Mouse (Mus musculus) left cerebral cortex, adult 2 months (tissue): ENCODE data around the gene H2-Eb2. TPM values are rescaled to one million over a fixed set of nuclear protein-coding genes. Genes with fewer than 3 reads are reported as not detected.
A peak's percentile ranks its signal among the peaks of the same experiment; 100 is the strongest.

Source experiments
- DNase-seq, 2 experiments: peaks; one replicate each; pipeline ENCODE4 v3.0.0; 2021 to 2022; ENCODE audit warnings: low spot score in 2 of 2, mixed read lengths in 1 of 2; ENCODE audit errors: extremely low spot score in 1 of 2
- H3K27ac ChIP-seq: fragments of 200-600 bp; 2 replicates; pipeline ENCODE4 v1.8.1; 2022
- H3K4me3 ChIP-seq: fragments of 200-600 bp; 2 replicates; pipeline ENCODE4 v1.8.1; 2022
- CTCF ChIP-seq: fragments of 200-600 bp; IDR thresholded peaks from 2 replicates; pipeline ENCODE4 v1.8.1; 2022; ENCODE audit warnings: antibody characterized with exemption, mild to moderate bottlenecking, moderate library complexity
- intact Hi-C: fragments of 180-260 bp; cut with DNase I; formaldehyde crosslinking; loops from one replicate; pipeline ENCODE4 v1.15.1; 2025
- long read RNA-seq, 2 experiments: library from polyadenylated mRNA; stranded (forward); transcript quantifications; one replicate each; pipeline ENCODE4 v2.0.0; 2021; ENCODE audit warnings: borderline mapping rate in 2 of 2
- total RNA-seq, 2 experiments: library from RNA; stranded (reverse); gene quantifications; 2 replicates each; pipeline ENCODE4 v1.2.3; 2021

Gene H2-Eb2
- total RNA-seq: not detected
- long read RNA-seq, experiment 1: 0 reads
- long read RNA-seq, experiment 2: 0 reads

GRCm38 (mm10) chr17:34325436-34325835 lies at the start of gene H2-Eb2:
Gene H2-Eb2, plus strand, starts transcription at chr17:34325665.
- no peak for DNase-seq
- Histone ChIP-seq H3K4me3 (no peak within 1 kb of the TSS), H3K27ac (no peak within 1 kb of the TSS)
- intact Hi-C loops: no loop called here
- TF ChIP-seq CTCF: no peak

DNA sequence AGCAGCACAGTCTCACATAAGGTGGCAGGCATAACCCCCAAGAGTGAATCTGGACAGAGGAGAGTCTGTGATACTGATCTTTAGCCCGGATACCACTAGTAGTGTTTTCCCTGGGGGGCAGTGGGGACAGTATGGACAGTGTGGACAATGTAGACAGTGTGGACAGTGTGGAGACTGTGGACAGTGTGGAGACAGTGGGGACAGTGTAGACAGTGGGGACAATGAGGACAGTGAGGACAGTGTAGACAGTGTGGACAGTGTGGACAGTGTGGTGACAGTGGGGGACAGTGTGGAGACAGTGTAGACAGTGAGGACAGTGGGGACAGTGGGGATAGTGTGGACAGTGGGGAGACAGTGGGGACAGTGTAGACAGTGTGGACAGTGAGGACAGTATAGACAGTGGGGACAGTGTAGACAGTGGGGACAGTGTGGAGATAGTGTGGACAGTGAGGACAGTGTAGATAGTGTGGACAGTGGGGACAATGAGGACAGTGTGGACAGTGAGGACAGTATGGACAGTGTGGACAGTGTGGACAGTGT lies 44.9 kb upstream of the H2-Eb2 start:
- no peak overlapping the region for H3K4me3 ChIP-seq
- intact Hi-C loops: no loop called here
- TF ChIP-seq CTCF: no peak
- H3K27ac ChIP-seq: no peak overlapping the region
- no peak for DNase-seq

DNA sequence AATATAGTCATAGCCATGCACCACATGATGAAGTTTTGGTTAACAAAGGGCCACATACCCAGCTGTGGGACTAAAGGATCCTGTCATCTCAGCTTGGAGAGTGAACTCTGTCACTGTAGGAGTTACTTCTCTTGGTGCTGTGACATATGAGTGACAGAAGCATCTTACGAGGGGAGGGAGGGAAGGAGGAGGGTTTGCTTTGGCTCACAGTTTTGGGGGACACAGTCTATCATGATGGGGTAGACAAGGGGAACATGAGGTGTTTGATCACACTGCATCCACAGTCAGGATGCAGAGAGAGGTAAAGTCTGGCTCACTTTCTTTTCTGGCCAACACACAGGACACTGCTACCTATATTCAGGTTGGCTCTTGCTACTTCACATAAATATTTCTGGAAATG lies 43.6 kb upstream of the H2-Eb2 start:
- no peak for TF ChIP-seq CTCF
- intact Hi-C loops: no loop called here
- H3K27ac ChIP-seq: no peak overlapping the region
- no peak overlapping the region for H3K4me3 ChIP-seq
- DNase-seq: no peak

- intact Hi-C loops: no loop called here
- no peak for TF ChIP-seq CTCF
- H3K4me3 ChIP-seq: no peak overlapping the region
- no peak overlapping the region for H3K27ac ChIP-seq
- no peak for DNase-seq
Measured at GRCm38 (mm10) chr17:34285371-34285770, 40.1 kb upstream of the H2-Eb2 start.

DNA sequence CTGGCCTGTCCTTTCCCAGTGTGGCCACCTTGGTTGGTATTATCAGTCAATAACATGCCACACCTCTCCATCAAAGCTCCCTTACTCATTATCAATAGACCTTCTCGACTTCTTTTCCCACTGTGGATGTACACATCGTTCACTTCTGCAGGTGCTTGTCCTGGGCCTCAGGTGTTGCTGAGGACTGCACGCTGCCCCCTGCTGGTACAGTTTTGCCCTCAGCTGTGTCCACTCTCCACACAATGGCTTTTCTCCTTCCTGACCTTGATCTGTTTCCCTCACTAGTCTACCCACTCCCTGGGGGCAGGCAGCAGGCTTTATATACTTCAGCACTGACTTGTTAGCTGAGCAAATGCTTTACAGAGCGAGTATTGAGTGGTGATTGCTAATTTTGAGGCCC lies 39.6 kb upstream of the H2-Eb2 start:
- DNase-seq: no peak
- intact Hi-C loops: no loop called here
- Histone ChIP-seq H3K4me3 (no peak overlapping the region), H3K27ac (no peak overlapping the region)
- peak; percentile 42 for TF ChIP-seq CTCF

- Histone ChIP-seq H3K4me3 (no peak overlapping the region), H3K27ac (no peak overlapping the region)
- intact Hi-C loops: no loop called here
- no peak for TF ChIP-seq CTCF
- no peak for DNase-seq
Measured at GRCm38 (mm10) chr17:34286501-34286900, 39.0 kb upstream of the H2-Eb2 start.

DNA sequence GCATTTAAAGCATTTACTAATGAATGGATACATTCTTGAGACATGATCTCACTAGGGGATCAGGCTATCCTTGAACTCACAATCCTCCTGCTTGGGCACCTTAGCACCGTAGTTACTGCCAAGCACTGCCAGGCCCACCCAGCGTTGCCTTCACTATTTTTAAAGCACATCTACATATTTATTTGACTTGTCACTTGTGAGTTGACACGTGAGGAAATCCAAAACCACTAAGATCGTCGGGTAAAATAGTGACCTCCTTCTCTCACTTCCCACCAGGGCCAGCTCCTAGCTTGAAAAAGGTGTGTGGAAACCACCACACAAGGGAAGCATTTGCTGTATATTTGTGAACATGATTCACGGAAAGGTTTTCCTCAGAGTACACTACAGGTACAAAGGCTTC lies 38.5 kb upstream of the H2-Eb2 start:
- Histone ChIP-seq H3K4me3 (no peak overlapping the region), H3K27ac (no peak overlapping the region)
- intact Hi-C loops: no loop called here
- DNase-seq: no peak
- TF ChIP-seq CTCF: no peak

DNA sequence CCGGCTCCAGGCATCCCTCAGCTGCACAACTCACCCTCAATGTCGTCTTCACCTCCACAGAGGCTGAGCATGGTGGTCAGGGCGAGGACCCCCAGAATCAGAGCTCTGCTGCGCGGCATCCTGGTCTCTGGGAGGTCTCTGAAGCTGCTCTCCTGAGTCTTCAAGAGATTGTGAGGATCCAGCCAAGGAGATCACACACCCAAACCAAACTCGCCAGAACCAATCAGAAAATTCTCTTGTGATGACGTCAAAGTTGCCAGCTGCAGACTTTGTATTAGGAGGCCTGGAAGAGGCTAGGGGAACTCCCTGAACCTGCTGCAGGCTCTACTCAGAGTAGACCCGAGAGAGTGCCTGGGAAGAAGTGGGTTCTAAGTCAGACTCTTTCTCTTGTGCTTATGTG lies 37.8 kb upstream of the H2-Eb2 start, which contains the start of gene H2-Aa:
H2-Aa (minus strand) TSS at position 176 of the 400 bp plus-strand sequence.
- H3K27ac ChIP-seq: no peak within 1 kb of the TSS
- no peak for TF ChIP-seq CTCF
- DNase-seq: peak; percentile 74 to 77
- H3K4me3 ChIP-seq: no peak within 1 kb of the TSS
- intact Hi-C loops: no loop called here

DNA sequence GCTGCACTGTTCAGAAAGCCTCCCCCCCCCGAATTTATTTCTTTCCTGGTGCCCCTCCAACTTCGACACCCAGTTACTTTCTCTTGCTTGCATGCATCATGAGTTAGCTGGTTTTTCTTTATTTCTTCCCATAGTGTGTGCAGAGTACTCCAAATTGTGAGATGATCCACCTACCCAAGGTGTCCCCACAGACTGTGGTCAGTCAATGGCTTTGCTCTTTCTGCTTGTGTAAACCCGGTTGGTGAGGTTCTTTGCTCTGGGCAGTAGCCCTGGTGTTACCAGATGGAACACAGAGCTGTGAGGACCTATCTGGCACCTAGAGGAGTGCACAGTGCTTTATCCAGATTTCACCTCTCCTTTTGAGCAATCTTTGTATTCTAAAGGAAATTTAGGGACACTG lies 37.3 kb upstream of the H2-Eb2 start:
- H3K27ac ChIP-seq: no peak overlapping the region
- intact Hi-C loops: no loop called here
- H3K4me3 ChIP-seq: no peak overlapping the region
- no peak for TF ChIP-seq CTCF
- no peak for DNase-seq

DNA sequence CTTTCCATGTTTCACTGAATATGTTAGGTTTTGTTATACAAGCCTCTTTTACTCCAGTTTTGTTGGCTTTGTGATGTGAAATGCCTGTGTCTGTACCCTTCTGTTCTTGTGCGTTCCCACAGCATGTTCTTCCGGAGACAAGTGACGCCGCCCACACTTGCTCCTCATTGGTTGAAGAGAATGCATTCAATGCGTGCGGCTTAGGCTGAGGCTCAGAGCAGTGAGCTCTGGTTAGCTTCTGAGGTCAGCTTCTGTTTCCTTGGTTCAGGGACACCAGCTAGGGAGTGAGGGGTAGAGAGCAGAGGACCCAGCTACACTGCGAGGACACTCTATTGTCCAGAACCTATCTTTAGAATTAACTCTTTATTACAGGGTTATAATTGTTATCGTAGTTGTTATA lies 33.9 kb upstream of the H2-Eb2 start:
- no peak for TF ChIP-seq CTCF
- Histone ChIP-seq H3K4me3 (no peak overlapping the region), H3K27ac (no peak overlapping the region)
- intact Hi-C loops: no loop called here
- DNase-seq: peak; percentile 67 to 70

- intact Hi-C loops: no loop called here
- TF ChIP-seq CTCF: no peak
Measured at GRCm38 (mm10) chr17:34292570-34292969, 32.9 kb upstream of the H2-Eb2 start.

DNA sequence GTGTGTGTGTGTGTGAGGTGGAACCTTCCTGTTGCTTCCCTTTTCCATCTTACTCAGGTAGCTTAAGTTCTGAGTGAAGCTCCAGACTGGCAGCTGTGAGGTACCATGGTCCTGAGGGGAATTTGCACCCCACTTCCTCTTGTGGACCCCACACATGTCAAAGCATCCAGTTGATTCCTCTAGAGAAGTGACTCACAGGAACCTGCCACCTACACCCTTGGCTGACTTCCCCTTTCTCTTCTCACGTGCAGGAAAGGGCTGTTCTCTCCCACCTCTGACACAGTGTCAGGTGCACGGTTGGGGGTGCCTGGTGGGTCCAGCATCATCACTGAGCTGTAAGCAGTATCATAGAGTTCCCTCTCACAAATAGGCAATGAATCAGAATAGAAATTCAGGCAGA lies 31.9 kb upstream of the H2-Eb2 start:
- no peak for TF ChIP-seq CTCF
- no peak for DNase-seq
- Histone ChIP-seq H3K4me3 (no peak overlapping the region), H3K27ac (no peak overlapping the region)
- intact Hi-C loops: no loop called here

More at GRCm38 (mm10) chr17:34292570-34292969, 32.9 kb upstream of the H2-Eb2 start:
- Histone ChIP-seq H3K4me3 (no peak overlapping the region), H3K27ac (no peak overlapping the region)
- DNase-seq: no peak

GRCm38 (mm10) chr17:34294249-34294648 lies 31.2 kb upstream of the H2-Eb2 start:
- Histone ChIP-seq H3K4me3 (no peak overlapping the region), H3K27ac (no peak overlapping the region)
- DNase-seq: no peak
- intact Hi-C loops: no loop called here
- no peak for TF ChIP-seq CTCF

GRCm38 (mm10) chr17:34295307-34295706 lies 30.2 kb upstream of the H2-Eb2 start:
- intact Hi-C loops: no loop called here
- no peak for DNase-seq
- Histone ChIP-seq H3K4me3 (no peak overlapping the region), H3K27ac (no peak overlapping the region)
- no peak for TF ChIP-seq CTCF
